Mouse (Mus musculus): Measurements from ENCODE around the gene Mycl.

DNA sequence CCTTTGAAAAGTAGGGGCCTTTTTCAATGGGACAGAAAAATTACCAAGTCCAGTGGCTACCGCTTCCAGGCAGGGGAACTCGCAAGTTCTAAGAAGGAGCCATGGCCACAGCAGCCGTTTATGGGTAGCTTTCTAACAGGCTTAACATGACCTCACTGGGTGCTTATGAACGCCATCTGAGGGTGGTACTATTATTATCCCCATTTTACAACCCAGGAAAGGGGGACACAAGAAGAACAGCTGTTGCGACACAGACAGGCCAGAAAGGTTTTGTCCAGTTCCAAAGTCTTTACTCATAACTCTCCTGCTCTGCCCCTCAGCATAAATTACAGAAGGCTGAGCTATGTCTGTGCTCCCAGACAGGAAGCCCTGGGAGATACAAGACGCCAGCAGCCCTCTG lies 33.9 kb upstream of the Mycl start:
- TF ChIP-seq CTCF (IDR thresholded peaks at IDR 0.05; ENCODE audit: borderline replicate concordance, extremely low read depth, insufficient read depth, insufficient read length), result no peak
- no peak for TF ChIP-seq POLR2A (IDR thresholded peaks at IDR 0.05; ENCODE audit: borderline replicate concordance, extremely low read depth, insufficient read depth, insufficient read length, poor library complexity, severe bottlenecking)
